ENCODE assay signal across 12 mouse cellular contexts in genomic region chr5:120590356-120591010, GRCm38 (mm10). TPM values are rescaled to one million over a fixed set of nuclear protein-coding genes. Genes with fewer than 3 reads are reported as not detected.
DNase-seq lines count a peak whose midpoint lies in the region; ATAC-seq and TF ChIP-seq lines count a peak whose summit lies in the region.
"Had no signal": no experiment of that assay in that cellular context is flagged by ENCODE, and none has a peak within 500 bp of the region (broad histone marks: within the 10 kb centered on the region; RNA-seq: fewer than 3 reads in every experiment).

No protein-coding gene starts in this region.

- 73% methylated on average over 16 of the region's 16 CpGs for WGBS in hindbrain, postnatal 0 days
- WGBS in hindbrain, embryonic 12.5 days, result 73% methylated on average over 16 of the region's 16 CpGs
- WGBS in spleen, adult 2 months, result 83% methylated on average over 16 of the region's 16 CpGs
- WGBS in small intestine, adult 2 months, result 58% methylated on average over 16 of the region's 16 CpGs

- H3K36me3 ChIP-seq in hindbrain, postnatal 0 days (ENCODE audit: insufficient read depth, low read length), result no peaks in the 10 kb centered on the region
- no peaks in the 10 kb centered on the region for H3K36me3 ChIP-seq in hindbrain, embryonic 12.5 days
- no peaks in the 10 kb centered on the region for H3K36me3 ChIP-seq in spleen, adult 2 months (ENCODE audit: control insufficient read depth, insufficient read depth, low read length)
- no peaks in the 10 kb centered on the region for H3K36me3 ChIP-seq in small intestine, adult 2 months (ENCODE audit: control insufficient read depth, insufficient read depth, low read length)
- H3K36me3 ChIP-seq: embryonic facial prominence, embryonic 13.5 days; heart, embryonic 15.5 days had no signal

- no peaks in the 10 kb centered on the region for H3K9me3 ChIP-seq in hindbrain, postnatal 0 days (ENCODE audit: low read length)
- H3K9me3 ChIP-seq in hindbrain, embryonic 12.5 days (replicated peaks), result no peaks in the 10 kb centered on the region
- H3K9me3 ChIP-seq: embryonic facial prominence, embryonic 13.5 days; heart, embryonic 15.5 days had no signal

- H3K27ac ChIP-seq in hindbrain, postnatal 0 days, result no peak overlapping the region
- no peak overlapping the region for H3K27ac ChIP-seq in hindbrain, embryonic 12.5 days
- no peak overlapping the region for H3K27ac ChIP-seq in spleen, adult 2 months (ENCODE audit: insufficient read depth, low read length)
- no peak overlapping the region for H3K27ac ChIP-seq in small intestine, adult 2 months (ENCODE audit: insufficient read depth, low read depth, low read length)
- H3K27ac ChIP-seq: embryonic facial prominence, embryonic 13.5 days; heart, embryonic 15.5 days had no signal

- DNase-seq in hindbrain, postnatal 0 days (ENCODE audit: low spot score), result no peak
- no peak for DNase-seq in spleen, adult 2 months (ENCODE audit: low read depth in 1 of 2, low spot score in 2 of 2)
- no peak for DNase-seq in spleen, postnatal 14 days (ENCODE audit: low spot score in 2 of 2)
- DNase-seq in ZHBTc4 (ENCODE audit: low read depth, low spot score) (peak; percentile 93), adipocyte (ENCODE audit: low spot score) (no peak)
- no peak for DNase-seq in Muller cell, postnatal 12 days (ENCODE audit: inconsistent ontology term)
- DNase-seq: adrenal gland, postnatal 25 days had no signal

- H3K27me3 ChIP-seq in hindbrain, postnatal 0 days (ENCODE audit: insufficient read depth, low read length), result no peaks in the 10 kb centered on the region
- H3K27me3 ChIP-seq in hindbrain, embryonic 12.5 days, result no peaks in the 10 kb centered on the region
- no peaks in the 10 kb centered on the region for H3K27me3 ChIP-seq in spleen, adult 2 months (ENCODE audit: control insufficient read depth, insufficient read depth, low read length)
- H3K27me3 ChIP-seq in small intestine, adult 2 months (ENCODE audit: control insufficient read depth, insufficient read depth, low read length), result no peaks in the 10 kb centered on the region
- H3K27me3 ChIP-seq: embryonic facial prominence, embryonic 13.5 days; heart, embryonic 15.5 days had no signal

- H3K4me2 ChIP-seq in hindbrain, postnatal 0 days (ENCODE audit: low read depth, low read length), result no peak overlapping the region
- H3K4me2 ChIP-seq in hindbrain, embryonic 12.5 days (replicated peaks), result no peak overlapping the region
- H3K4me2 ChIP-seq: embryonic facial prominence, embryonic 13.5 days; heart, embryonic 15.5 days had no signal

- peak; percentile 62 for TF ChIP-seq CTCF in hindbrain, postnatal 0 days (IDR thresholded peaks at IDR 0.05; ENCODE audit: low read depth)
- TF ChIP-seq CTCF in spleen, adult 2 months (IDR thresholded peaks at IDR 0.05; ENCODE audit: extremely low read depth, insufficient read depth, insufficient read length, insufficient replicate concordance), result peak; percentile 27; the same call in 1 of the 2 replicates
- TF ChIP-seq CTCF in small intestine, adult 2 months (IDR thresholded peaks at IDR 0.05; ENCODE audit: extremely low read depth, insufficient read length, insufficient replicate concordance, low read depth, low read length), result peak; percentile 76; the same call in 1 of the 2 replicates

- no peak overlapping the region for H3K4me3 ChIP-seq in hindbrain, postnatal 0 days (ENCODE audit: low read length)
- H3K4me3 ChIP-seq in hindbrain, embryonic 12.5 days, result no peak overlapping the region
- H3K4me3 ChIP-seq in spleen, adult 2 months (ENCODE audit: extremely low read depth, insufficient read depth, insufficient read length), result no peak overlapping the region
- H3K4me3 ChIP-seq in small intestine, adult 2 months (ENCODE audit: low read depth, low read length), result no peak overlapping the region
- H3K4me3 ChIP-seq: embryonic facial prominence, embryonic 13.5 days; heart, embryonic 15.5 days had no signal

- no peak for ATAC-seq in hindbrain, postnatal 0 days
- ATAC-seq in hindbrain, embryonic 12.5 days (ENCODE audit: low FRiP score), result no peak

- TF ChIP-seq POLR2A in spleen, adult 2 months (IDR thresholded peaks at IDR 0.05; ENCODE audit: low read depth, low read length), result no peak
- TF ChIP-seq POLR2A in small intestine, adult 2 months (IDR thresholded peaks at IDR 0.05; ENCODE audit: low read depth, low read length), result no peak

- no peak overlapping the region for H3K9ac ChIP-seq in hindbrain, postnatal 0 days (replicated peaks; ENCODE audit: low read length)
- no peak overlapping the region for H3K9ac ChIP-seq in hindbrain, embryonic 12.5 days
- H3K9ac ChIP-seq: embryonic facial prominence, embryonic 13.5 days; heart, embryonic 15.5 days had no signal

- peaks cover 16% of the 10 kb centered on the region for H3K4me1 ChIP-seq in hindbrain, postnatal 0 days (ENCODE audit: insufficient read depth, low read length)
- peaks cover 25% of the 10 kb centered on the region for H3K4me1 ChIP-seq in hindbrain, embryonic 12.5 days
- peaks cover 13% of the 10 kb centered on the region; the same call in 1 of the 2 replicates for H3K4me1 ChIP-seq in spleen, adult 2 months (ENCODE audit: control insufficient read depth, insufficient read depth, insufficient read length)
- peaks cover 9% of the 10 kb centered on the region for H3K4me1 ChIP-seq in small intestine, adult 2 months (ENCODE audit: control insufficient read depth, insufficient read depth, insufficient read length, low read length)

RNA-seq across cellular contexts. Expression of gene Iqcd, which starts 1.7 kb away (rescaled TPM):
- 0.63 and 1.9 TPM in 2 replicates for total RNA-seq in hindbrain, postnatal 0 days (2014; rRNA removed)
- polyA plus RNA-seq in hindbrain, postnatal 0 days (2015; fragmentation: Nextera tagmentation; extraction: Ambion mirVana), result 1.8 and 2.0 TPM in 2 replicates
- polyA plus RNA-seq in hindbrain, embryonic 12.5 days (2016; fragmentation: Nextera tagmentation; extraction: Ambion mirVana), result 1.9 and 2.5 TPM in 2 replicates
- 0.38 and 0.40 TPM in 2 replicates for polyA plus RNA-seq in spleen, adult 2 months (2012; rRNA removed)
- polyA plus RNA-seq in small intestine, adult 2 months (2012; rRNA removed), result 0.15 and 0.25 TPM in 2 replicates

RNA-seq across cellular contexts. Expression of gene Tpcn1, which starts 2.0 kb away (rescaled TPM):
- total RNA-seq in hindbrain, postnatal 0 days (2014; rRNA removed), result 24.5 and 30.7 TPM in 2 replicates
- 15.4 and 16.1 TPM in 2 replicates for polyA plus RNA-seq in hindbrain, postnatal 0 days (2015; fragmentation: Nextera tagmentation; extraction: Ambion mirVana)
- 18.4 and 19.2 TPM in 2 replicates for polyA plus RNA-seq in hindbrain, embryonic 12.5 days (2016; fragmentation: Nextera tagmentation; extraction: Ambion mirVana)
- 54.5 and 58.8 TPM in 2 replicates for polyA plus RNA-seq in spleen, adult 2 months (2012; rRNA removed)
- polyA plus RNA-seq in small intestine, adult 2 months (2012; rRNA removed), result 48.5 and 115 TPM in 2 replicates

RNA-seq across cellular contexts. Expression of gene Rita1, which starts 21.9 kb away (rescaled TPM):
- total RNA-seq in hindbrain, postnatal 0 days (2014; rRNA removed), result 38.0 and 38.6 TPM in 2 replicates
- polyA plus RNA-seq in hindbrain, postnatal 0 days (2015; fragmentation: Nextera tagmentation; extraction: Ambion mirVana), result 30.1 and 30.4 TPM in 2 replicates
- polyA plus RNA-seq in hindbrain, embryonic 12.5 days (2016; fragmentation: Nextera tagmentation; extraction: Ambion mirVana), result 16.8 and 19.2 TPM in 2 replicates
- 8.0 and 8.8 TPM in 2 replicates for polyA plus RNA-seq in spleen, adult 2 months (2012; rRNA removed)
- 6.9 and 12.1 TPM in 2 replicates for polyA plus RNA-seq in small intestine, adult 2 months (2012; rRNA removed)

RNA-seq across cellular contexts. Expression of gene Ddx54, which starts 22.1 kb away (rescaled TPM):
- total RNA-seq in hindbrain, postnatal 0 days (2014; rRNA removed), result 37.3 and 40.1 TPM in 2 replicates
- 30.8 and 31.9 TPM in 2 replicates for polyA plus RNA-seq in hindbrain, postnatal 0 days (2015; fragmentation: Nextera tagmentation; extraction: Ambion mirVana)
- 53.2 and 53.6 TPM in 2 replicates for polyA plus RNA-seq in hindbrain, embryonic 12.5 days (2016; fragmentation: Nextera tagmentation; extraction: Ambion mirVana)
- polyA plus RNA-seq in spleen, adult 2 months (2012; rRNA removed), result 80.8 and 131 TPM in 2 replicates
- 23.1 and 44.6 TPM in 2 replicates for polyA plus RNA-seq in small intestine, adult 2 months (2012; rRNA removed)

RNA-seq across cellular contexts. Expression of gene Cfap73, which starts 43.6 kb away (rescaled TPM):
- total RNA-seq in hindbrain, postnatal 0 days (2014; rRNA removed), result 0.21 and 0.79 TPM in 2 replicates
- polyA plus RNA-seq in hindbrain, postnatal 0 days (2015; fragmentation: Nextera tagmentation; extraction: Ambion mirVana), result 0.26 and 0.86 TPM in 2 replicates
- 0.56 and 0.77 TPM in 2 replicates for polyA plus RNA-seq in hindbrain, embryonic 12.5 days (2016; fragmentation: Nextera tagmentation; extraction: Ambion mirVana)
- polyA plus RNA-seq in spleen, adult 2 months (2012; rRNA removed), result not detected in 2 replicates
- polyA plus RNA-seq in small intestine, adult 2 months (2012; rRNA removed), result not detected in 2 replicates
- total RNA-seq: monocyte, adult 5-6 weeks had no signal
- polyA plus RNA-seq: embryonic facial prominence, embryonic 13.5 days; heart, embryonic 15.5 days had no signal
